Mouse (Mus musculus) gastrocnemius, adult 2 months (tissue): Measurements from ENCODE around the gene Tmem186. TPM values are rescaled to one million over a fixed set of nuclear protein-coding genes. Genes with fewer than 3 reads are reported as not detected.
A peak's percentile ranks its signal among the peaks of the same experiment; 100 is the strongest.

Experiments
- DNase-seq: peaks from one replicate; pipeline ENCODE4 v3.0.0; 2022
- H3K27ac ChIP-seq: fragments of 200-600 bp; 2 replicates; pipeline ENCODE4 v1.8.1; 2022; ENCODE audit warnings: mild to moderate bottlenecking
- H3K4me3 ChIP-seq: fragments of 200-600 bp; 2 replicates; pipeline ENCODE4 v1.8.1; 2022; ENCODE audit warnings: mild to moderate bottlenecking, moderate library complexity
- CTCF ChIP-seq: fragments of 200-600 bp; IDR thresholded peaks from 2 replicates; pipeline ENCODE4 v1.8.1; 2022; ENCODE audit warnings: antibody characterized with exemption, mild to moderate bottlenecking, moderate library complexity
- intact Hi-C: fragments of 180-260 bp; cut with DNase I; formaldehyde crosslinking; loops from one replicate; pipeline ENCODE4 v1.15.1; 2025
- total RNA-seq, 2 experiments: library from RNA; stranded (reverse); gene quantifications; 2 replicates each; pipeline ENCODE4 v1.2.3; 2021

Gene Tmem186
- total RNA-seq, 2 experiments from 2014 or later: 12.4 to 12.9 TPM

DNA sequence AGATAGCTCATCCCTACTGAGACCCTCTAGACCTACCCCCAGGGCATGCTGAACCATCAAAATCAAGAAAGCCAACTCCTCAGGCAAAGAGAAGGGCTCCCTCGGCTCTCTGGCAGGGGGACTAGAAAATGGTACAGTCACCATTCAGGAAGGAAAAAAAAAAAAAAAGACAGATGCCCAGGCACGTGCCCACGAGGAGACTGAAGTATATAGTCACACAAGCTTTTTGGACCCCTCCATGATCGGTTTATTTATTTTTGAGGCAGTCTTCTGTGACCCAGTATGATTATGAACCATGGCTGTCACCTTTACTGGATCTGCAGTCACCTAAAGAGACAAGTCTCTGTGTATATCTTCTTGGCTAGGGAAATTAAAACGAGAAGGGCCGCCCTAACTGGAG, 35.8 kb upstream of the Tmem186 start:
- TF ChIP-seq CTCF: no peak
- no peak for DNase-seq
- H3K27ac ChIP-seq: no peak overlapping the region
- no peak overlapping the region for H3K4me3 ChIP-seq
- intact Hi-C loops: no loop called here

- Histone ChIP-seq H3K27ac (no peak overlapping the region), H3K4me3 (no peak overlapping the region)
- DNase-seq: no peak
- TF ChIP-seq CTCF: no peak
- intact Hi-C loops: no loop called here
Measured at GRCm38 (mm10) chr16:8672811-8673210, 35.3 kb upstream of the Tmem186 start.

DNA sequence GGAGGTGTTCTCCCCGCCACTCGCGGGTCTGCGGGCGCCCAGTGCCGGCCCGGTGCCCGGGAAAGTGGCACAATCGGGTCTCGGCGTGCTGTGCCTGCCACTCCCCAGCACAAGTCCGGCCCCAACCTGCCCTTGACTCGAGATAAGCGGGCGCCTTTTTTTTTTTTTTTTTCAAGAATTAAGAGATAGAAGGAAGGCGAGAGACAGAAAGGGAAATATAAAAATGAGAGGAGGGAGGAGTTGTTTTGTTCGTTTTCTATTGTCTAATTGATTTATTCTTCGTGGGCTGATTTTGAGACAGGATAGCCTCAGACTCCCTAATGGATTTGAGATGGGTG, 34.8 kb upstream of the Tmem186 start:
- no peak for TF ChIP-seq CTCF
- Histone ChIP-seq H3K4me3 (peak overlapping the region; percentile 94), H3K27ac (peak overlapping the region; percentile 87)
- no peak for DNase-seq
- intact Hi-C loops: no loop called here

GRCm38 (mm10) chr16:8671551-8672349, 34.2 kb upstream of the Tmem186 start, which contains the start of gene Carhsp1:
Carhsp1 (minus strand) TSS chr16:8672155.
- peak; percentile 17; the same call in 1 of the 2 replicates for TF ChIP-seq CTCF
- peak; percentile 97 for DNase-seq
- intact Hi-C loops: no loop called here
- peak within 1 kb of the TSS; percentile 87 for H3K27ac ChIP-seq
- peak within 1 kb of the TSS; percentile 94 for H3K4me3 ChIP-seq

DNA sequence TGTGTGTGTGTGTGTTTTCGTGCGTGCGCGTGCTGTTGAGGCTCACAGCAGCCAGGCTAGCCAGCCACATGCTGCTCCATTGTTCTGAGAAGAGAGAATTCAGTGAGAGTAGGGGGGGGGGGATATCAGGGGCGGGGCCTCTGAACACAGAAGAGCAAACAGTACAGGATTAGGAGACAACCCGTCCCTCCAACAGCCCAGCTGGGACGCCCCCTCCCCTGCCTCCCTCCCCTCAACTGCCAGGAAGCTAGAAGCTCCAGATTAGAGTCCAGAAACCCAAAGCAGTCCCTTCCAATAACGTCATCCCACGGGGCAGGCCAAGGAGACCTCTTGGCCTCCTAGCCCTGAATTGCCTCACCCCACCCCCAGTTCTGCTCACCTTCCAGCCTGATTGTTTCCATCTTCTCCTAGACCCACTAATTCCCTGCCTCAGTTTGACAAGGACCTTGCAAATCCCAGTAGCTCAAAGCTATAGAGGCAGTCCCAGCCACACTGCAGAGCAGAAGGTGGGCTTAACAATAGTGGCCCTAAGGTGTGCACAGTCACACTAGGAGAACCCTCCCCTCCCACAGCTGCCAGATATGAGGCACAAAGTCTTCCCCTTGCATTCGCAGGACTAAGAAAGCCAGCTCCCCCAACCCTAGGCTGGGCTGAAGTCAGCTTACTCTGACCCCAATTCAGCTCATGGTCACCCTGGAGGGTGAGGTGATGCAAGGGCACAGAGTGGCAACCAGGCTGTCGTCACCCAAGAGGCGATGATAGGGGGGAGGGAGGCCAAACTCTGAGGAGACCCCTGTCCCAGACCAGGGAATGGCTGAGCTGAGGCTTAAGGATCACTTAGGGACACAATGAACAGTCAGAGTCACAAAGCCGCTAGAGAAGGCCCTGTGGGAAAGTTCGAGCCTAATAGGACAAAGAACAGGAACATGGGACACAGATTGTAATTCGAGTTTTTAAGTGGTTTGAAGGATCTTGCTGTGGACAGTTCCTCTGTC, 32.8 kb upstream of the Tmem186 start:
- TF ChIP-seq CTCF: no peak
- Histone ChIP-seq H3K27ac (peak overlapping the region; percentile 87), H3K4me3 (peak overlapping the region; percentile 94)
- DNase-seq: no peak
- intact Hi-C loops: no loop called here

DNA sequence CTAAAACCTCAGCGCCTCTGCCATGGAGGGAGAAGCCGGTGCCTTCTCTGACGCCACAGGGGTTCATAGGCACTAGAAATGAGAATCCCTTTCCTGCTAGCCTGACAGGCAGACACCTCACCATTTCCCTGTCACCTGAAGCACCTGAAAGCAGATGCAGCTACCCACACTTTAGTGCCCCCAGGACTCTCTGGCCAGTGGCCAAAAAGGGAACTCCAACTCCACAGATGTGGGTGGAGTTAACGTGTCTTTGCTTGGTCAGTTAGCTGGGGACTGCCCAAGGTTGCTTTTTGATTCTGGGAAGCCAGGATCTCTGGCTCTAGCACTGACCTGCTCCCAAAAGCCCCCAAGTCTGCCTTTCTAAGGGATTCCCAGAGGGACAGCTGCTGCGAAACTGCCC, 31.9 kb upstream of the Tmem186 start:
- H3K4me3 ChIP-seq: 0 out of 2 replicates have a peak overlapping the region, but pooled peaks have one; percentile 30
- no peak for DNase-seq
- H3K27ac ChIP-seq: peak overlapping the region; percentile 73
- no peak for TF ChIP-seq CTCF
- intact Hi-C loops: no loop called here

- no peak for DNase-seq
- H3K4me3 ChIP-seq: no peak overlapping the region
- no peak for TF ChIP-seq CTCF
- intact Hi-C loops: no loop called here
- H3K27ac ChIP-seq: peak overlapping the region; percentile 73
Measured at GRCm38 (mm10) chr16:8668386-8668785, 30.9 kb upstream of the Tmem186 start.

- intact Hi-C loops: no loop called here
- TF ChIP-seq CTCF: no peak
- DNase-seq: peak; percentile 55
- Histone ChIP-seq H3K27ac (peak overlapping the region; percentile 73), H3K4me3 (peak overlapping the region; percentile 31)
Measured at GRCm38 (mm10) chr16:8667814-8668213, 30.3 kb upstream of the Tmem186 start.

GRCm38 (mm10) chr16:8667261-8667660, 29.7 kb upstream of the Tmem186 start:
- TF ChIP-seq CTCF: no peak
- intact Hi-C loops: no loop called here
- DNase-seq: peak; percentile 49
- Histone ChIP-seq H3K4me3 (peak overlapping the region; percentile 31; the same call in 1 of the 2 replicates), H3K27ac (peak overlapping the region; percentile 73)

- peak; percentile 72 for DNase-seq
- intact Hi-C loops: no loop called here
- no peak for TF ChIP-seq CTCF
- peak overlapping the region; percentile 11; the same call in 1 of the 2 replicates for H3K4me3 ChIP-seq
- H3K27ac ChIP-seq: peak overlapping the region; percentile 79
Measured at GRCm38 (mm10) chr16:8666452-8666851, 28.9 kb upstream of the Tmem186 start.

GRCm38 (mm10) chr16:8665367-8665766, 27.9 kb upstream of the Tmem186 start:
- Histone ChIP-seq H3K27ac (peak overlapping the region; percentile 79), H3K4me3 (no peak overlapping the region)
- intact Hi-C loops: no loop called here
- DNase-seq: peak; percentile 43
- TF ChIP-seq CTCF: no peak

GRCm38 (mm10) chr16:8663606-8664539, 26.4 kb upstream of the Tmem186 start:
- peak overlapping the region; percentile 16 for H3K27ac ChIP-seq
- peak; percentile 51 for DNase-seq
- intact Hi-C loops: no loop called here
- TF ChIP-seq CTCF: no peak
- H3K4me3 ChIP-seq: no peak overlapping the region
